Mouse (Mus musculus) C2C12 (cell line): ENCODE results near the gene Bhlhe40.

Source experiments
- CTCF ChIP-seq: IDR thresholded peaks from one replicate; pipeline ENCODE4 v1.5.1; 2011; ENCODE audit not compliant: control insufficient read depth, insufficient read depth, insufficient read length
- FOSL1 ChIP-seq: IDR thresholded peaks from one replicate; pipeline ENCODE4 v1.8.0; 2011; ENCODE audit warnings: mild to moderate bottlenecking, low read length; ENCODE audit not compliant: poor library complexity, insufficient read depth, severe bottlenecking
- MAX ChIP-seq: IDR thresholded peaks from one replicate; pipeline ENCODE4 v1.6.1; 2011; ENCODE audit warnings: mild to moderate bottlenecking, control low read depth
- MYOD1 ChIP-seq: IDR thresholded peaks from one replicate; pipeline ENCODE4 v1.6.1; 2011; ENCODE audit warnings: low read depth; ENCODE audit not compliant: control insufficient read depth, insufficient read length
- MYOG ChIP-seq: IDR thresholded peaks from one replicate; pipeline ENCODE4 v1.6.1; 2011; ENCODE audit not compliant: control insufficient read depth, insufficient read length; ENCODE audit errors: extremely low read depth
- USF1 ChIP-seq: IDR thresholded peaks from one replicate; pipeline ENCODE4 v1.6.1; 2011; ENCODE audit warnings: low read depth, mild to moderate bottlenecking, control low read depth, moderate library complexity

GRCm38 (mm10) chr6:108624915-108625314 is 35.5 kb upstream of the Bhlhe40 start:
- TF ChIP-seq CTCF = no peak
- no peak for TF ChIP-seq MYOD1
- TF ChIP-seq FOSL1 = no peak
- TF ChIP-seq MYOG = no peak
- no peak for TF ChIP-seq USF1
- no peak for TF ChIP-seq MAX
